Mouse (Mus musculus) ES-E14 (cell line): ENCODE measurements around the gene Fxr2.

Experiments used
- CHD2 ChIP-seq: IDR thresholded peaks from 2 replicates; pipeline ENCODE4 v1.6.1; 2014; ENCODE audit warnings: mild to moderate bottlenecking, low read depth, low read length, inconsistent platforms
- HCFC1 ChIP-seq: IDR thresholded peaks from 2 replicates; pipeline ENCODE4 v1.6.1; 2012; ENCODE audit warnings: low read length, inconsistent platforms, borderline replicate concordance; ENCODE audit not compliant: insufficient read depth
- MAFK ChIP-seq: IDR thresholded peaks from 2 replicates; pipeline ENCODE4 v1.6.1; 2014; ENCODE audit warnings: mild to moderate bottlenecking, low read depth, low read length, inconsistent platforms; ENCODE audit not compliant: insufficient read depth
- ZNF384 ChIP-seq: IDR thresholded peaks from 2 replicates; pipeline ENCODE4 v1.6.1; 2012; ENCODE audit warnings: low read depth, low read length, inconsistent platforms

DNA sequence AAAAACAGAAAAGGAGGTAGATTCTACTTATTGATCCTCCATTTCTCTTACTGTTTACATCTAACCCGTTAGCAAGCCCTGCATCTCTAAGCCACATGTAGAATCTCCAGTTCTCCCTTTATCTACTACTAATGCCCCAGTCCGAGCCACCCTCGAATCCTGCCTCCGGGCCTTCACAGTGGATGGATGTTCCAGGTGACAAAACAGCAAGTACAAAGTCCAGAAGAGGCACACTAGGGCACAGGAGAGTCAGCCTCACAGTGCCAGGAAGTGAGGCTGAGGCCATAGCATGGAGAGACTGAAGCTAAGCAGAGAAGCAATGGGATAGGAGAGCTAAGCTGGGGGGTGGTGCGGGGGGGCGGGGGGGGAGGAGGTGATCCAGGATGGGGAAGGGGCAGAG lies 60.1 kb downstream of the Fxr2 start:
- no peak for TF ChIP-seq ZNF384
- no peak for TF ChIP-seq MAFK
- no peak for TF ChIP-seq CHD2
- no peak for TF ChIP-seq HCFC1
